Mouse (Mus musculus) heart, postnatal 25 days (tissue): ENCODE results near the gene Olfr97. TPM values are rescaled to one million over a fixed set of nuclear protein-coding genes. Genes with fewer than 3 reads are reported as not detected.
"Not testable (repeated sequence)": the region's sequence is repeated elsewhere in the genome, so short reads cannot be mapped to it uniquely, and the experiment has no call there.

Experiments
- DNase-seq: peaks from one replicate; pipeline ENCODE4 v3.0.0; 2022; ENCODE audit warnings: low spot score
- intact Hi-C: fragments of 180-260 bp; cut with DNase I; formaldehyde crosslinking; loops from one replicate; pipeline ENCODE4 v1.15.1; 2025
- total RNA-seq, 2 experiments: library from RNA; stranded (reverse); gene quantifications; 2 replicates each; pipeline ENCODE4 v1.2.3; 2021

Olfr97 gene
- total RNA-seq = not detected

GRCm38 (mm10) chr17:37237230-37237629 lies at the start of gene Olfr97:
TSS of gene Olfr97 (minus strand) at chr17:37237330.
- DNase-seq, intact Hi-C loops: not testable (repeated sequence)

- no peak for DNase-seq
- intact Hi-C loops = no loop called here
Observed at GRCm38 (mm10) chr17:37283360-37283759, 46.2 kb upstream of the Olfr97 start, which contains the start of gene Olfr99. TSS of gene Olfr99 (minus strand) at chr17:37283460.

- no peak for DNase-seq
- intact Hi-C loops = no loop called here
Observed at GRCm38 (mm10) chr17:37280331-37280730, 43.2 kb upstream of the Olfr97 start.

GRCm38 (mm10) chr17:37276573-37276972 lies 39.4 kb upstream of the Olfr97 start:
- intact Hi-C loops = no loop called here
- no peak for DNase-seq

- DNase-seq = no peak
Observed at GRCm38 (mm10) chr17:37275626-37276248, 38.6 kb upstream of the Olfr97 start.

GRCm38 (mm10) chr17:37270702-37271092 lies 33.6 kb upstream of the Olfr97 start:
- peak; percentile 44 for DNase-seq
- intact Hi-C loops = no loop called here

More at GRCm38 (mm10) chr17:37275626-37276248, 38.6 kb upstream of the Olfr97 start:
- intact Hi-C loops = no loop called here

GRCm38 (mm10) chr17:37270058-37270701 lies 33.0 kb upstream of the Olfr97 start, which contains the start of gene H2-M3:
TSS of gene H2-M3 (plus strand) at chr17:37270220.
- intact Hi-C loops = no loop called here
- peak; percentile 75 for DNase-seq

GRCm38 (mm10) chr17:37263626-37264025 lies 26.5 kb upstream of the Olfr97 start, which contains the start of gene Olfr98:
TSS of gene Olfr98 (minus strand) at chr17:37263749.
- DNase-seq = no peak
- intact Hi-C loops = no loop called here

- intact Hi-C loops = no loop called here
- DNase-seq = no peak
Observed at GRCm38 (mm10) chr17:37250544-37250943, 13.4 kb upstream of the Olfr97 start.

- intact Hi-C loops = no loop called here
- no peak for DNase-seq
Observed at GRCm38 (mm10) chr17:37249460-37249859, 12.3 kb upstream of the Olfr97 start.

GRCm38 (mm10) chr17:37246715-37247114 lies 9.6 kb upstream of the Olfr97 start:
- no peak for DNase-seq
- intact Hi-C loops = no loop called here

- intact Hi-C loops = no loop called here
Observed at GRCm38 (mm10) chr17:37242198-37242597, 5.1 kb upstream of the Olfr97 start.

GRCm38 (mm10) chr17:37221879-37222278 lies 15.3 kb downstream of the Olfr97 start:
- DNase-seq = no peak

More at GRCm38 (mm10) chr17:37242198-37242597, 5.1 kb upstream of the Olfr97 start:
- no peak for DNase-seq

GRCm38 (mm10) chr17:37219846-37220245 lies 17.3 kb downstream of the Olfr97 start, which contains the start of gene Olfr96:
TSS of gene Olfr96 (plus strand) at chr17:37220146.
- intact Hi-C loops = no loop called here
- no peak for DNase-seq

More at GRCm38 (mm10) chr17:37221879-37222278, 15.3 kb downstream of the Olfr97 start:
- intact Hi-C loops = no loop called here

- intact Hi-C loops = no loop called here
- DNase-seq = no peak
Observed at GRCm38 (mm10) chr17:37218486-37218885, 18.6 kb downstream of the Olfr97 start.

- intact Hi-C loops = no loop called here
- DNase-seq = no peak
Observed at GRCm38 (mm10) chr17:37213018-37213417, 24.1 kb downstream of the Olfr97 start, which contains the start of gene Olfr95. TSS of gene Olfr95 (minus strand) at chr17:37213118.

- DNase-seq = no peak
- intact Hi-C loops = no loop called here
Observed at GRCm38 (mm10) chr17:37210884-37211768, 26.0 kb downstream of the Olfr97 start.

GRCm38 (mm10) chr17:37203917-37204236 lies 33.3 kb downstream of the Olfr97 start:
- DNase-seq = no peak
- intact Hi-C loops = loop anchor here (1.0 to 5.0 kb wide), 2 partner anchors 121 to 312 kb away; partner anchors contain the start of gene Trim40

GRCm38 (mm10) chr17:37203206-37203916 lies 33.8 kb downstream of the Olfr97 start:
- no peak for DNase-seq
- intact Hi-C loops = loop anchor here (1.0 to 5.0 kb wide), 2 partner anchors 120 to 311 kb away; partner anchors contain the start of gene Trim40
